Mouse (Mus musculus): ENCODE results near the gene Nos2. TPM values are rescaled to one million over a fixed set of nuclear protein-coding genes. Genes with fewer than 3 reads are reported as not detected.
"Not testable (repeated sequence)": the region's sequence is repeated elsewhere in the genome, so short reads cannot be mapped to it uniquely, and the experiment has no call there.

Gene Nos2
- polyA plus RNA-seq, 1 experiment = 8.2 TPM

DNA sequence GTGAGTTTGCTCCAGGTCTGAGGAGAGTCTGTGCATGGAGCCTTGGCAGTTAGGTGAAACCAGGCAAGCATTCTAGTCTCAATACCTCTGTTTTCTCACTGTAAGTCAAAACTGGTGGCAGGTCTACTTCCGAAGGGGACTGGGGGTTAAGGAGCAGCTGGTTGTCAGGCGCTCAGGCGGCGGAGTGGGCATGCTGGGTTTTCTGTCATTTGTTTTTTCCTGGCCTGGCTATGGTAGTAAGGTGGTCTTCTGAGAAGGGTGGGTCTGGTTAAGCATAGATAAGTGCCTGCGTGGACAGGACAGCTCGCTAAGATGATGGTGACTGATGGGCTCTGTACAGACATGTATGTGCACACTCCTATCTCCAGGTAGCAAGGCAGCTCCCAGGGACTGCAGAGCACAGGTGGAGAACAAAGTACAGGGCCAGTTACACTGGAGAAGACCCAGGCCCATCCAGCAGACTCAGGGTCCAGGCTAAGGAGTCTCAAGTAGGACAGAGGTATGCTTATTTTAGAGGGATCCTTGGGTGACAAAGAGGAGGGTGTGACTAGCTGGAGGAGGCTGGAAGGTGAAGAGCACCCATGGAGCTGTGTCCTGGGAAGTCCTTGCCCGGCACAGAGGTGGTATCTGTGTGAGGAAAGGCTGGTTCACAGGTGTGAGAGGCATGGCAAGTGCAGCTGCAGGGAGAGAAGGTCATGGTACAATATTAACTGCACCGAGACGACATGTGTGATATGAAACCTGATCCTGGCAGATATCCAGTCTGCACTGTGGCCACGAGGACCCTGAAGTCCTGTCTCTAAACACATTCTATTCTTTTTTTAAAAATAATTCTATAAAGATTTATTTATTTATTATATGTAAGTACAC lies 83.4 kb downstream of the Nos2 start:
- no peaks in the 10 kb centered on the region for H3K27me3 ChIP-seq (ENCODE audit: control insufficient read depth, insufficient read depth, low read length)
- 36% methylated on average over 10 of the region's 10 CpGs for WGBS
- no peaks in the 10 kb centered on the region for H3K36me3 ChIP-seq (ENCODE audit: control insufficient read depth, insufficient read depth, low read length)
- peaks cover 50% of the 10 kb centered on the region for H3K4me1 ChIP-seq (replicated peaks; ENCODE audit: control insufficient read depth, insufficient read depth, low read length)
- no peak overlapping the region for H3K4me3 ChIP-seq (ENCODE audit: control insufficient read depth, insufficient read depth, low read length)
- DNase-seq = peak; percentile 50
- peak overlapping the region; percentile 91 for H3K27ac ChIP-seq (ENCODE audit: control insufficient read depth, insufficient read depth, low read length)
- TF ChIP-seq CTCF (IDR thresholded peaks at IDR 0.05; ENCODE audit: borderline replicate concordance, control insufficient read depth, extremely low read depth, insufficient read depth, low read length, poor library complexity) = no peak
- no peak for TF ChIP-seq POLR2A (IDR thresholded peaks at IDR 0.05; ENCODE audit: control insufficient read depth, extremely low read depth, insufficient read depth, low read length, poor library complexity)

- peak overlapping the region; percentile 85 for H3K27ac ChIP-seq (ENCODE audit: control insufficient read depth, insufficient read depth, low read length)
- no peak overlapping the region for H3K4me3 ChIP-seq (ENCODE audit: control insufficient read depth, insufficient read depth, low read length)
- H3K36me3 ChIP-seq (ENCODE audit: control insufficient read depth, insufficient read depth, low read length) = no peaks in the 10 kb centered on the region
- no peaks in the 10 kb centered on the region for H3K27me3 ChIP-seq (ENCODE audit: control insufficient read depth, insufficient read depth, low read length)
- DNase-seq = no peak
- H3K4me1 ChIP-seq (replicated peaks; ENCODE audit: control insufficient read depth, insufficient read depth, low read length) = peaks cover 48% of the 10 kb centered on the region
- TF ChIP-seq POLR2A (IDR thresholded peaks at IDR 0.05; ENCODE audit: control insufficient read depth, extremely low read depth, insufficient read depth, low read length, poor library complexity) (no peak), CTCF (IDR thresholded peaks at IDR 0.05; ENCODE audit: borderline replicate concordance, control insufficient read depth, extremely low read depth, insufficient read depth, low read length, poor library complexity) (no peak)
- 63% methylated on average over 14 of the region's 14 CpGs for whole genome bisulfite sequencing
Observed at GRCm38 (mm10) chr11:79005578-79006394, 85.2 kb downstream of the Nos2 start.

DNA sequence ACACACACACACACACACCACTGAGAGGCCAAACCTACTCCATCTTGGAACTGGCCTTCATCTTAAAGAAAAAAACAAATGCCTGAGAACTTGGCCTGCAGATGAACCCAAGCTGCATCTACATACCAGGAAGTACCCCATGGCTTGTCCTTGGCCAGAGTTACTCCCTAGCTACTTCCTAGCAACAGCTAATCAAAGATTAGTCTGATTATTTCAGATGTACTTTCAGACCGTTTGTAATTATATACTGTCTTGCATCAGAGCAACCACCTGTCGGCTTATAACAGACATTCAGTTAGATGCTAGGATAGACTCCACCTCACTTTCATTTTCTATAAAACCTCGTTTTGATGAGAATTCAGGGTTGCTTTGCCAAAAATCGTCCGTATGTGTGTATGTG lies 85.8 kb downstream of the Nos2 start:
- TF ChIP-seq POLR2A (IDR thresholded peaks at IDR 0.05; ENCODE audit: control insufficient read depth, extremely low read depth, insufficient read depth, low read length, poor library complexity) = no peak
- TF ChIP-seq CTCF (IDR thresholded peaks at IDR 0.05; ENCODE audit: borderline replicate concordance, control insufficient read depth, extremely low read depth, insufficient read depth, low read length, poor library complexity) = no peak
- peaks cover 47% of the 10 kb centered on the region for H3K4me1 ChIP-seq (replicated peaks; ENCODE audit: control insufficient read depth, insufficient read depth, low read length)
- DNase-seq = no peak
- H3K4me3 ChIP-seq (ENCODE audit: control insufficient read depth, insufficient read depth, low read length) = no peak overlapping the region
- H3K27ac ChIP-seq (ENCODE audit: control insufficient read depth, insufficient read depth, low read length) = peak overlapping the region; percentile 85; the same call in 1 of the 2 replicates
- no peaks in the 10 kb centered on the region for H3K36me3 ChIP-seq (ENCODE audit: control insufficient read depth, insufficient read depth, low read length)
- no peaks in the 10 kb centered on the region for H3K27me3 ChIP-seq (ENCODE audit: control insufficient read depth, insufficient read depth, low read length)
- WGBS = 6% methylated on average over 5 of the region's 5 CpGs

DNA sequence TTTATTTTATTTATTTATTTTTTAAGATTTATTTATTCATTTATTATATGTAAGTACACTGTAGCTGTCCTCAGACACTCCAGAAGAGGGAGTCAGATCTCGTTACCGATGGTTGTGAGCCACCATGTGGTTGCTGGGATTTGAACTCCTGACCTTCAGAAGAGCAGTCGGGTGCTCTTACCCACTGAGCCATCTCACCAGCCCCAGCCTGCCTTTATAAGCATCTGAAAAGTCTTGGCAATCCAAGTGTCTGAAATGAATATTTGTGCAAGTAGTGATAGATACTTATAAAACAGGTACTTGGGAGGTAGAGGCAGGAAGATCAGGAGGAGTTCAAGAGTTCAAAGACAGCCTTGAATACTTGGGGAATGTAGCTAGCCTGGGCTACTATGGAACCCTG lies 86.8 kb downstream of the Nos2 start:
- not testable (repeated sequence) for H3K27ac ChIP-seq (ENCODE audit: control insufficient read depth, insufficient read depth, low read length); H3K36me3 ChIP-seq (ENCODE audit: control insufficient read depth, insufficient read depth, low read length); H3K27me3 ChIP-seq (ENCODE audit: control insufficient read depth, insufficient read depth, low read length); DNase-seq; H3K4me3 ChIP-seq (ENCODE audit: control insufficient read depth, insufficient read depth, low read length)
- peaks cover 39% of the 10 kb centered on the region for H3K4me1 ChIP-seq (replicated peaks; ENCODE audit: control insufficient read depth, insufficient read depth, low read length)
- WGBS = 95% methylated on average over 3 of the region's 3 CpGs

- 85% methylated on average over 6 of the region's 6 CpGs for WGBS
- no peaks in the 10 kb centered on the region for H3K36me3 ChIP-seq (ENCODE audit: control insufficient read depth, insufficient read depth, low read length)
- peak; percentile 48 for DNase-seq
- no peak overlapping the region for H3K4me3 ChIP-seq (ENCODE audit: control insufficient read depth, insufficient read depth, low read length)
- H3K4me1 ChIP-seq (replicated peaks; ENCODE audit: control insufficient read depth, insufficient read depth, low read length) = peaks cover 36% of the 10 kb centered on the region
- TF ChIP-seq POLR2A (IDR thresholded peaks at IDR 0.05; ENCODE audit: control insufficient read depth, extremely low read depth, insufficient read depth, low read length, poor library complexity) (no peak), CTCF (IDR thresholded peaks at IDR 0.05; ENCODE audit: borderline replicate concordance, control insufficient read depth, extremely low read depth, insufficient read depth, low read length, poor library complexity) (no peak)
- H3K27me3 ChIP-seq (ENCODE audit: control insufficient read depth, insufficient read depth, low read length) = no peaks in the 10 kb centered on the region
- H3K27ac ChIP-seq (ENCODE audit: control insufficient read depth, insufficient read depth, low read length) = peak overlapping the region; percentile 44; the same call in 1 of the 2 replicates
Observed at GRCm38 (mm10) chr11:79008007-79008775, 87.6 kb downstream of the Nos2 start.

GRCm38 (mm10) chr11:79008891-79009290 lies 88.3 kb downstream of the Nos2 start:
- H3K4me3 ChIP-seq (ENCODE audit: control insufficient read depth, insufficient read depth, low read length) = no peak overlapping the region
- TF ChIP-seq POLR2A (IDR thresholded peaks at IDR 0.05; ENCODE audit: control insufficient read depth, extremely low read depth, insufficient read depth, low read length, poor library complexity) (no peak), CTCF (IDR thresholded peaks at IDR 0.05; ENCODE audit: borderline replicate concordance, control insufficient read depth, extremely low read depth, insufficient read depth, low read length, poor library complexity) (no peak)
- WGBS = 96% methylated on average over 7 of the region's 7 CpGs
- H3K27me3 ChIP-seq (ENCODE audit: control insufficient read depth, insufficient read depth, low read length) = no peaks in the 10 kb centered on the region
- no peak for DNase-seq
- H3K27ac ChIP-seq (ENCODE audit: control insufficient read depth, insufficient read depth, low read length) = peak overlapping the region; percentile 44; the same call in 1 of the 2 replicates
- no peaks in the 10 kb centered on the region for H3K36me3 ChIP-seq (ENCODE audit: control insufficient read depth, insufficient read depth, low read length)
- peaks cover 32% of the 10 kb centered on the region for H3K4me1 ChIP-seq (replicated peaks; ENCODE audit: control insufficient read depth, insufficient read depth, low read length)

Other genes with a start within 250 kb of the Nos2 start
- gene Nlk, start 223.4 kb upstream of the Nos2 start, polyA plus RNA-seq (2012; rRNA removed) = 46.7 and 52.6 TPM in 2 replicates
- gene Ccnq, start 169.1 kb upstream of the Nos2 start, polyA plus RNA-seq (2012; rRNA removed) = 75.6 and 78.7 TPM in 2 replicates
- 20.7 and 28.1 TPM in 2 replicates for gene Lyrm9, start 94.2 kb upstream of the Nos2 start, polyA plus RNA-seq (2012; rRNA removed)
- 589 and 601 TPM in 2 replicates for gene Lgals9, start 64.2 kb downstream of the Nos2 start, polyA plus RNA-seq (2012; rRNA removed)
- 28.1 and 32.7 TPM in 2 replicates for gene Ksr1, start 225.6 kb downstream of the Nos2 start, polyA plus RNA-seq (2012; rRNA removed)